Mouse (Mus musculus) olfactory bulb, adult 2 months (tissue): ENCODE data around the gene Acsf2.

Experiments
- CTCF ChIP-seq: fragments of 200-500 bp; IDR thresholded peaks from 2 replicates; pipeline ENCODE4 v1.5.1; 2012; ENCODE audit warnings: low read depth, mild to moderate bottlenecking, low read length, moderate library complexity; ENCODE audit not compliant: insufficient read depth
- POLR2A ChIP-seq: fragments of 200-500 bp; IDR thresholded peaks from 2 replicates; pipeline ENCODE4 v1.6.1; 2012; ENCODE audit warnings: mild to moderate bottlenecking, low read depth, low read length, moderate library complexity; ENCODE audit not compliant: insufficient read depth

- TF ChIP-seq POLR2A: no peak
- TF ChIP-seq CTCF: no peak
Observed at GRCm38 (mm10) chr11:94563821-94564220, 37.9 kb downstream of the Acsf2 start.
